Mouse (Mus musculus): ENCODE data around the gene Zfp600. TPM values are rescaled to one million over a fixed set of nuclear protein-coding genes. Genes with fewer than 3 reads are reported as not detected.
"Not testable (repeated sequence)": the region's sequence is repeated elsewhere in the genome, so short reads cannot be mapped to it uniquely, and the experiment has no call there.

The Zfp600 gene
- polyA plus RNA-seq, 1 experiment from 2014 or later: not detected

DNA sequence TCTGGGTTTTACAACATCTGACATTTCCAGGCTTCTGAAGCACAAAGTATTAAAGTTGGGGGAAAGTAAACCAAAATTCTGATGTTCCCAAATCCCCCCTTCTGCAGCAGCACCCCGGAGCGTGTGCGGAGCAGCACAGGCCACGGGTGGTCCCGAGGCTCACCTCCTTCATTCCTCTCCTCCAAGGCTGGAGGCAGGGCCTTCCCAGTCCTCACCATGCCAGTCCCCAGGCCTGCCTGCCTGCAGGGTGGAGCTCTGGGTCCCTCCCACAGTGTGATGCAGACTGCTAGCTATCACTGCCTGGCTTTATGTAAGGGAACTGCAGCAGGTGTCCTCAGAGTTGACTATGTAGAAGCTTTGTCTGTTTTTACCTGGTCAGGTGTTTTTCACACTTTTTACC lies 85.5 kb downstream of the Zfp600 start:
- ATAC-seq (replicated peaks; ENCODE audit: extremely low read depth, insufficient read depth, low FRiP score): not testable (repeated sequence)

More for the DNA sequence above, 85.5 kb downstream of the Zfp600 start:
- not testable (repeated sequence) for H3K27me3 ChIP-seq (ENCODE audit: control insufficient read depth, insufficient read depth, low read length); H3K4me2 ChIP-seq (ENCODE audit: low read depth, low read length); H3K36me3 ChIP-seq (ENCODE audit: control insufficient read depth, insufficient read depth); H3K4me1 ChIP-seq (ENCODE audit: control insufficient read depth, insufficient read depth, low read length); H3K4me3 ChIP-seq (ENCODE audit: low read length); H3K9ac ChIP-seq (ENCODE audit: low read length); H3K9me3 ChIP-seq (replicated peaks; ENCODE audit: control insufficient read depth, low read length); H3K27ac ChIP-seq (ENCODE audit: low read length)
- 57% methylated on average over 5 of the region's 5 CpGs for WGBS

Other genes starting within 250 kb of the Zfp600 start
- 0.24 TPM in 1 of 2 replicates, not detected in the other for gene Zfp987, start 59.5 kb upstream of the Zfp600 start, polyA plus RNA-seq (2015; fragmentation: Nextera tagmentation; extraction: Ambion mirVana)